Mouse (Mus musculus) cerebellum, adult 8-10 months (tissue): ENCODE measurements around the gene Dhtkd1.

Source experiments
- DNase-seq: peaks from one replicate; pipeline ENCODE4 v3.0.0; 2022

The Dhtkd1 gene

DNA sequence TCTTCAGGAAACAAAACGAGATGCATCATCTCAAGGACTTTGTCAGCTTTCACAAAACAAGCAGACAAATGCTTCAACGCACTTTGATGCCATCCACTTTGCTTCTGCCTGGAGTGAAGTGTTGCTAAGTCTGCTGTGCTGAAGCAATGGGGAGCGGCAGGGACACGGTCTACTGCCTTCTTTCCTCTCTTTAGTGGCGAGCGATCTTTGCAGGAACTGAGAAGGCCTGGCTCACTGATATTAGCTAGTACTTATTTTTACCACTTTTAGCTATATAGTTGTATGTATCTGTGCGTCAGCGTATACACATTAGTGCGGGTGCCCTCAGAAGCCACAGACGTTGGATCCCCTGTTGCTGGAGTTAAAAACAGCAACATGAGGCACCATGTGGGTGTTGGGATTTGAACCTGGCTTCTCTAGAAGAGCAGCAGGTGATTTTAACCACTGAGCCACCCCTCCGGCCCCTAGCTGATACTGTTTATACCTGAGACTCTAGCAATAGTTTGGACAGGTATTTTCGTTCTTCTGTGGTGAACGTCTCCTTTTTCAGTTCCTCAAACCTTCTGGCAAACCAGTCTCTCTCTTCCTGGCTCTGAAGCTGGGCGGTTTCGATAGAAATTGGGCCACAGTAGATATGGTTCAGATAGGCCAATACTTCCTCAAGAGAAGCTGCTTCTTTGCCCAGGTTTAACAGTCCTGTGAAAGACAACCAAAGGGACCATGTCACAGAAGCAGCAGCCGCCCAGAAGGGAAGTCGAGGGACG, 12.1 kb downstream of the Dhtkd1 start:
- no peak for DNase-seq

DNA sequence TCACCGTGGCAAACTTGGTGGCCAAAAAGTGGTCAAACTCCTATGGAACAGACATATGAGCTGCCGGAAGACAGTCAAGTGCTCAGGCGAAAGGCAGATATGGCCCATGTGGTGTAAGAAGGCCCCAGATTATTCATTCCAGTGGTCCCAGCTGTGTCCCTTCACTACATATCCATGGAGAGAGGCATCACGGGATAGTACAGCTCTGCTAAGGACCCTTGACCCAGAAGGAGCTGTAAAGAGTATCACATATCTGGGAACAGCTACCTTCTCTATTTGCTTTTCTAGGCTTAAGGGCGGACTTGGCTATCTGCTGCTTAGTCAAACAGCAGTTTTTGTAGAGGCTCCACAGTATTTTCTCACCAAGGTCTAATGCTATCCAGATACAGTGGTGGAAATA, 12.8 kb downstream of the Dhtkd1 start:
- no peak for DNase-seq

DNA sequence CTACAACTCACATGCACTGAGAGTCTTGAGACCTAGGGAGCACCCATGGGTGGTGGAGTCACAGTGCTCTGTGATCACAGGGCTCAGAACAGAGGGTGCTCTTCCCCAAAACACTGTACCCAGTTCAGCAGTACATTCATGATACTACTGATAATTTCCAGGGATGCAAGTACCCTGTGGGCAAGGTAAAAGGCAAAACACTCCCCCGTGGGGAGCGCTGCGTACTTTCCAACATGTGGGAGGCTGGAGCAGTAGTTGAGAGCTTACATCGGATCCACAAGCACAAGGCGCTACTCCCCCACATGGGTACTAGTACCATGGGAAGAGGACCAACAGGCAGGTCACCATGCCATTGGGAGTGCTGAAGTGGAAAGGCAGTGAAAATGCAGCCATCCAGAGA, 15.1 kb downstream of the Dhtkd1 start:
- DNase-seq, result no peak

DNA sequence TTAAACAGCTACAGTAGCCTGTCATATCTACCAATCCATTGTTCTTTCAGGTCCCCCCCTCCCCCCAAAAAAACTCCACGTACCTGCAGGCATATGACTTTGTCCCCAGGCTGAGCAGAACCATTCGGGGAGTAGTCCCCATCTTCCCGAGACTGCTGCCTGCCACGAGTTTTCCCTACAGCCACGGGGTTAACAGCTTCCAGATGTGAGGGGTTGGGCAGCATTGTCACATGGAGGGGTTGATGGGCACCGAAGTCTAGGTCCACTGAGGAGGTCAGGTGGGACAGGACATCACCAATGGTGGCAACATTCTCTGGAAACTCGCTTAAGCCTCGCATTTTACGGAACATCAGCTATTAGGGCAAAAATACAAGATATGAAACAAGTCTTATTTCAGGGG, 18.8 kb downstream of the Dhtkd1 start:
- DNase-seq, result no peak

DNA sequence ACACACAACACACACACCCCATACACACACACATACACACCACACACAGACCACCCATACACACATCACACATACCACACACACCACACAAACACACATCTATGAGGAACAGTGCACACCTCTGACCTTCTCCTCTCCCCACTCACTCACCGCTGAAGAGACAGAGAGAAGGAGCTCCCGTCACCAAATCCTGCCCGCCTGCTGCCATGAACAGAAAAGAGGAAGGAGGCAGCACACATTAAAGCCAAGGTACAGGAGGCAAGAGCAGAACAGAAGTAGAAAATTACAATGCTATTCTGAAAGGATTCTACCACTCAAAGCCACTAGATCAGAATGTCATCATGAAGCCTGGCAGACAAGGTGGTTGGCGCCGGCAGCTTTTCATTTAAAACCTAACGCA, 19.8 kb downstream of the Dhtkd1 start:
- no peak for DNase-seq

DNA sequence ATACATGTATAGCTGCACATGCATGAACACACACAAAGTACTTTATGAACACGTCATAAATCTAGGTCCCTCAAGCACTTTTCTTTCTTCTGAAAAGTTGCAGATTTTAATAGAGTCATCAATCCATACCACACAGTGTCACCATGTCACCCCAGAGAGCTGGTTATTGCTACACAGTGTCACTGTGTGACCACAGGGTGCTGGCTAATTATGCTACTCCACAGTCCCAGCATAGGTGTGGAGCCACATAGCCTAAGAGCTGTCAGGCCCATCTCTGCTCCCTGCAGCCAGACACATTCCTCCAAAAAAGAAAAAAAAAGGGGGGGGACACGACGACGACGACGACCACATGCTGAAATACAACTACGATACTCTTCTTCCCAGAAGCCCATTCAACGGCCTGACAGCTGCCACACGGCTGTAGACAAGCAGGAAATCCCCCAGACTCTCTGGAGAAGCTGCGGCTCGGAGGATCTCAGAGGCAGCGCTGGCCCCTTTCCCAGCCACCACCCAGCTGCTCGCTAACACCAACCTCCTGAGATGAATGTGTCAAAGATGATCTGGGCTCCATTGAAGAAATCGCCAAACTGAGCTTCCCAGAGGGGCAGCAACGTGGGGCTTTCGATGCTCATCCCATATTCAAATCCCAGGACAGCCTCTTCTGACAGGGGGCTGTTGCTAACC, 31.2 kb downstream of the Dhtkd1 start:
- DNase-seq, result no peak

DNA sequence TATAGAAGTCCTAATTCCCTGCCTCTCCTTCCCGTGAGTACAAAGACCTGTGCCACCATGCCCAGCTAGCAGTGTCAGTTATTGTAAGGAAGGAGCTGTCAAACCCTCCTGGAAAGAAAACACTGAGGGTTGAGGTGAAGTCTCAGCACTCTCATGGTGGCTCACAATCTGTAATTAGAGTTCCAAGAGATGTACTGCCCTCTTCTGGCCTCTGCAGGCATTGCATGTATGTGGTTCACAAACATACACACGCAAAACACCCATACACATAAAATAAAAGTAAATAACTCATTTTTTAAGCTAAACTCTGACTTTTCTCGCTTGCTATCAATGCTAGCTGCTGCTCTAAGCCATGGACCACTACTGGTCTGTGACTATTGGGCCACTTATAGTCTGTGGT, 36.0 kb downstream of the Dhtkd1 start:
- DNase-seq, result no peak

DNA sequence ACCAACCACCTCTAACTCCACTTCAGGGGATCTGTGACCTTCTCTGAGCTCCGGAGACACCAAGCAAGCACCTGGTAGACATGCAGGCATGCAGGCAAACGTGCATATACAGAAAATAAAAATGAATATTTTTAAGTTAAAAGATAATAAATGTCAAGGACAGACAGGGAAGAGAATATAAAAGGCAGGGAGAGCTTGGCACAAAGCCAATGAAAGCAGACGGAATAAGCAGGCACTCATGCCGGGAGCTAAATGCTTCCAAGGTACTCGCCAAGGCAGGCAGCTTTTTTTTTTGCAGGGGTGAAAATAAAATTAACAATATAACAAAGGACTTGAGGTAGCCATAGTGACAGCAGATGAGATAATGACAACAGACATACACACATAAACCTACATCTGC, 36.5 kb downstream of the Dhtkd1 start:
- DNase-seq, result peak; percentile 40

DNA sequence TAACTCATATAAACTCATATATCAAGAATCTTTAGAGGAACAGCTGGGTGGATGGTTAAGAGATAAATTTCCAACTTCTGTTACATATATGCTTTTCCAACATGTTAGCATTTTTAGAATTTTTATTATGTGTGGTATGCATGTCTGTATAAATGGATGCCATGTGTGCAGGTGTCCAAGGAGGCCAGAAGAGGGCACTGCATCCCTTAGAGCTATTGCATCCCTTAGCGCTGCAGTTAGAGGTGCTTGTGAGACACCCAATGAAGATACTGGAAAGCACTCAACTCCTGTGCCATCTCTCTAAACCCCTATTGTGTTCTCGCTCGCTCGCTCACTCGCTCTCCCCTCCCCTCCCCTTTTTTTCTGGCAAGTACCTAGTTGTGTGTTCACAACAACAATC, 42.4 kb downstream of the Dhtkd1 start:
- DNase-seq, result no peak

DNA sequence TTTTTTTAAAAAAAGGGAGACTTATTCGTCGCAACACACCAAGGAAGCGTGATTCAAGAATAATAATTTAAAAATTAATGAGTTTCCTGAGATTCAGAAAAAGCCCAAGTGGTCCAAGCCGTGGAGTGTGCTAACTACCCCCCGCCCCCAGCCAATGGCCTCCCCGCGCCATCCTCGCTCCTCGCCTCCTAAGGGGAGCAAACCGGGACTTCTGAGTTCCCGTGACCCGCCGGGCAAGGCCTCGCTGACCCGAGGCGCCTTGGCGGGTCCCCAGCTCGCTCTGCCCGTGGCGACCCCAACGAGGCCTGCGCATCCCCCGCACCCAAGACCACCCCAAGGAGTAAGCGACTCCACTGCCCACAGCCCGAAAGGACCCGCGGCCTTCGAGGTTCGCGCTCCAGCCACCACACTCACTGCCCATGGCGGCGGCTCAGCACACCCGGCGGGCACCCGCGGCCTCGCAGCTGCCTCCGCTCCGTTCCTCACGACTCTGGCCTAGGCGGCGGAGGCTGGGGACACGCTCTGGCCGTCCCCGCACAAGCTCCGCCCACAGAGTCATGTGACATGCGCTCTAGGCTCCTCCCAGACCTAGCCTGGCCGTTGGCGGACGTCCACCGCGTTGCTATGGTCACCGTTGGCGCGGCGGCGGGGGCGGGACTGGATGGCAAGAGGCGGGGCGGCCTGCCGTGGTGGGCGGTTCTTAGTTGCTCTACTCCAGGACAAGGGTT, 47.6 kb downstream of the Dhtkd1 start, which contains the start of gene Sec61a2:
Gene Sec61a2, minus strand, starts transcription at position 590 of the 728 bp plus-strand sequence.
- DNase-seq, result peak; percentile 100

DNA sequence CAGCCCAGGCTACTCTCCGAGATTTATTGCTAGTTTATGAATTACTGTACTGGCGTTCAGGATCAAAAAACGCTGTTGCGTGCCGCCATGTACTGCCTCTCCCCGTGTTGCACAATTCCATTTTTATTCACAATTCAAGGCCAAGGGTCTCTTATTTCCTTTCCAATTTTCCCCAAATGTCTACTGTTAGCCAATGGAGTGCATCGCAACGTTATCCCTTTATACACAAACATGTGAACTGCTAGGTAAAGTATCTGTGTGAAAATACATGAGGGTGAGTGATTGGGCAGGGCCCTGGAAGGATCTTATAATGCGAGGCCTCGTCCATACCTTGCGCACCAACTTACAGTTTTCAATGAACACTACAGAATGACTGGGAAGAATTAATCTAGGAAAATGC, 48.3 kb downstream of the Dhtkd1 start:
- peak; percentile 18 for DNase-seq

DNA sequence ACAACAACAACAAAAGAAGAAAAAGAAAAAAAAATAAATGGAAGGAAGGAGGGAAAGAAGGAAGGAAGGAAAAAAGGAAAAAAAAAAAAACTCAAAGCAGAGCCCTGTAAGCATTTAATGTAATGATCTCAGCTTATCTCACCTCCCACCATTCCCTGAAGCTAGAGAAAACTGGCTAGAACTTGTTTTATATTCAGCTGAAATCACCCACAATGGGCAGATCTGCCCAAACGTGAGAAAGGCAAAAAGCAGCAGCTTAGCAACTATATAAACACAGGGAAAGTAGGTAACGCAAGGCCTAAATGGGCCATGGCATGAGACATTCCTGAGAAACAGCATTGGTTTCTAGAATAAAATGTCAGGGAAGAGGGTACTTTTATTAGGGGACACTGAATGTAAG, 53.2 kb downstream of the Dhtkd1 start:
- DNase-seq, result no peak

DNA sequence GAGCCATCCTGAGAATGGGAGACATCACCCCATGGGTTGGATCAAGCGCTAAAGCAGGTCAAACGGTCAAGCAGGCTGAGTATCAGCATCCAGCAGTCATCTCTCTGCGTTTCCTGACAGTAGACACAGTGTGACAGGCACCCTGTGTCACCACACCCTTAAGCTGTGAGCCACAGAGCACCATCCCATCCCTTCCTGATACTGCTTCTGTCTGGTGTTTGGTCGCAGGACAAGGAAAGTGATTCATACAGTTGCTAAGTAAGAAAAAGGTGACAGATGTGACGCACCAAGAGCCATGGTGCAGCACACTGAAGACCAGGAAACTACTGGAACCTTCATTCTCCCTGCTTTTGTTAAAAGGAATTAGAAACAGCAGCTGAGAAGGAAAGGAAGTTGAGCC, 53.7 kb downstream of the Dhtkd1 start:
- no peak for DNase-seq

DNA sequence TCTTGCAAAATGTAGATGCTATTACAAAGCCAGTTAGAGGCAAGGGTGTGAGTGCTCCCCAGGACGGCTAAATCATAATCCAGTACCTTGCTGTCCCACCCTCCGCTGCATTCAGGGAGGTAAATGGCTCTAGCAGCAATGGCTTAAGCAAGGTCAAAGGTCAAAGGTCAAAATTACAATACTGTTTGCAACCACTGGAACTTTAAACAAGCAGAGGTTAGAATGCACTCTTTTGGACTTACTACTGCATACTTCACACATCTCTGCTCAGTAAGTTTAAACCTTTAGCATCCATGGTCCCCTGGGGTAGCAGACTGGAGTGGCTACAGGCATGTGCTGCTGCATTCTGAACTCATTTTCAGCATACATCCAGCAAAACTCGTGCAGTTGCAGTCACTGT, 65.1 kb downstream of the Dhtkd1 start:
- DNase-seq, result no peak

DNA sequence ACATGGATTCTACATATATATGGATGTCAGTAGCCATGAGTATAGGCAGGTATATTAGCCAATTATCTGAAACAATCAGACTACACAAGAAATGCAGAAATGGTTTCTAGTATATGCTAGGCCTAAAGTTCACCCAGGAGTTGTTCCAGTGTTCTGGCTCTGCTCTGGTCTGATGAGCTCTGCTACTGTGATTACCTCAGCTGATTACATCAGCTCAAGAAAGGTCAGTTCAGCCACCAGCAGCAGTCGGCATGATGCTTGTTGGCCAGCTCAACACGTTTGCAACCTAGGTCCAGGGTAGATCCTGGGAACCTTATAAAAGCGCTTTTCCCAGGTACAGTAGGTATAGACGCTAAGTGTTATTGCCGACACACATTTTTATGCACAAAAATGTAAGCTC, 72.8 kb downstream of the Dhtkd1 start:
- DNase-seq, result no peak

DNA sequence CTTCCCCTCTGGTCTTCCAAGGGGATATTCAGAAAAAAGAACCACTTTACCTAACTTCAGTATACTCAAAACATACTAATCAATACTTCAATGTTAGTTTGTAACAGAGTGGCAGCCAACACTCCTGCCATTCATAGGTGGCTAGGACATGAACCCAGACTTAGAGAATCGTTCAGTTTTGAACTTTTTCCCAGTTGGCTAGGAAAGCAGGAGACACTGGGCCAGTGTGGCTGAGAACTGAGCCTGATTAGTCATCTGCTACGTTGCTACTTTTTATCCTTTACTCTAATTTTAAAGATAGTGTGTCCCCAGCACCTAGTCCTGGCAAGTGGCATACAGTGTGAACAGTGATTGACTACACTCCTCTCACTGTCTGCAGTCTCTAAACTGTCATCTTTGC, 74.9 kb downstream of the Dhtkd1 start:
- no peak for DNase-seq

DNA sequence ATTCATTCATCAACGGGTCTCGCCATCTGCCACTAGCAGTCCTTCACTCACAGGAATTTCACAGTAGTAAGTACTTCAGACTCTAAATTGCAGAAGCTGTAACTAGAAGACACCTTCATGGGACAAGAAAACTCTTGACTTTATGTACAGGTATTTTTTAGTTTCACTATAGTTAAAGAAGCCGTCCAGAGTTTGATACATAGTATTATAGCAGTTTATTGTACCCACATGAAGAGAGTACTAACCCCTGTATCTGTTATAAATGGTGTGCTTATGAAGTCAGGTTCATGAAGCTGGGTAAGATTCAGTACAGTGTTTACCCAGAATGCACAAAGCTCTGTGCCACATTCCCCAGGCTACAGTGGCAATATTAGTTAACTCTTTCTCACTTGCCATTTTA, 79.8 kb downstream of the Dhtkd1 start, which contains the start of gene Gm13199:
Gene Gm13199, minus strand, starts transcription at position 101 of the 400 bp plus-strand sequence.
- no peak for DNase-seq

DNA sequence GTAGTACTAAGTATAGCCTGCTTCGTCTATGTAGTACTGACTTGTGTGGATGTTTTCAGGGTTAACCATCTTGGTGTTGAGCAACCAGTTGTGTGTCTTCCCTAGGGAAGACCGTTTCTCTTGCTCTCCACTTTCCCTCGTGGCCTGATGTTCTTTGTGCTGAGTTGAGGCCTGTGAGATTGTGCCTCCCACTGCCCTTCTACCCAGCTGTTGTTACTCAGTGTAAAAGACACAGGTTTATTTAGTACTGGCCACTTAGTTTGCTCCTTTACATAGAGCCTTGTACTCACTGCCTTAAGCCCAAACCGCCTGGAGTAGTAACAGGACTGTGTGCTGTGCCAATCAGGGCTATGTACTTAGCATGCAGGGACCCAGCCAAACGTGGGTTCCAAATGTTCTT, 90.7 kb downstream of the Dhtkd1 start:
- no peak for DNase-seq

DNA sequence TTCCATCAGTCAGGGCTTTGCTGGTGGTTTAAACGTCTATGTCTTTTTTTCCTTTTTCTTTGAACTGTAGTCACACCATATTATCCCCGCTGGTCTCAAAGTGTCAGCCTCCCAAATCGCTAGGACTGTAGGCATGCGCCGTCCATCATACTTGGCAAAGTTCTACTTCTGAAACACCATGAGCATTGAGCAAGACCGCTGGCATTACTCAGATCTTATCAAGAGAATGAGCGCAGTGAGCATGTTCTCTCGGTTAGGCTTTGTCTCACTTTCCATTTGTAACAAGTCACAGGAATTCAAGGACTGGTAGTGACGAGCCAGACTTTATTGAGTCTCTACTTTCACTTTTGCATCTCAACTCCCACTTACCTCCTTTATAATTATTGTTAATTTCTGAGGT, 91.5 kb downstream of the Dhtkd1 start:
- no peak for DNase-seq
